Mouse (Mus musculus) adrenal gland, postnatal 4 days (tissue): Measurements from ENCODE around the gene Fbln2. TPM values are rescaled to one million over a fixed set of nuclear protein-coding genes. Genes with fewer than 3 reads are reported as not detected.

Source experiments
- DNase-seq, 2 experiments: peaks; one replicate each; pipeline ENCODE4 v3.0.0; 2021 to 2022; ENCODE audit warnings: low spot score in 2 of 2, mixed read lengths in 2 of 2
- total RNA-seq, 2 experiments: library from RNA; stranded (reverse); gene quantifications; 2 replicates each; pipeline ENCODE4 v1.2.3; 2021

Gene Fbln2
- total RNA-seq, 2 experiments from 2014 or later, result 71.7 to 73.5 TPM

DNA sequence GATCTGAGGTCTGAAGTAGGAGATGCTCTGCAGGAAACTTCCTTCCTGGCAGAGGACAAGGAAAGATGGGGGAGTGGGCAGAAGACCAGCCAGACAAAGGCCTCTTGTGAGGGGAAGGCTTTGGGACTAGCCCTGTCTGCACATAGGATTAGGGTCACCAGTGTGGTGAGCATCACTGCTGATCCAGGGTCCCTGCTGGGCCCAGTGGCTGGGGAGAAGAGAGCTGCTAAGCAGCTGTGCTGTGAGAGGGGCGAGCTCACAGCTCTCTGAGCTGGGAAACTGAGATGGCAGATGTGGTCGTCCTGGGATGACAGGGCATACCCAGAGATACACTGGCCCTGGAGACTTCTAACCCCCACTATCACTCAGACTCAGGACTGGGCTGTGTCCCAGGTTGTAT lies 20.8 kb upstream of the Fbln2 start:
- no peak for DNase-seq

- no peak for DNase-seq
Observed at GRCm38 (mm10) chr6:91192421-91192820, 19.8 kb upstream of the Fbln2 start.

GRCm38 (mm10) chr6:91192851-91193545 lies 19.3 kb upstream of the Fbln2 start:
- no peak for DNase-seq

DNA sequence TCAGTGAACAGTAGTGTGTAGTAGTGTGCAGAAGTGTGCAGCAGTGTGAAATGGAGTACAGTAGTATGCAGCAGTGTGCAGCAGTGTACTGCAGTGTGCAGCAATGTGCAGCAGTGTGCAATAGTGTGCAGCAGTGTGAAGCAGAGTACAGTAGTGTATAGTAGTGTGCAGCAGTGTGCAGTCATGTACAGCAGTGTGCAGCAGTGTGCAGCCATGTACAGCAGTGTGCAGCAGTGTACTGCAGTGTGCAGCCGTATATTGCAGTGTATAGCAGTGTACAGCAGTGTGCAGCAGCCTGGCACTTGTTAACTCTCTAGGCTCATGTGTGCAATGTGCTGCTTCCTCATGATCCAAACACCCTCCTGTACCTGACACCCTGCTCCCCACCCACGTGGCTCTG lies 13.8 kb upstream of the Fbln2 start:
- DNase-seq, result no peak

DNA sequence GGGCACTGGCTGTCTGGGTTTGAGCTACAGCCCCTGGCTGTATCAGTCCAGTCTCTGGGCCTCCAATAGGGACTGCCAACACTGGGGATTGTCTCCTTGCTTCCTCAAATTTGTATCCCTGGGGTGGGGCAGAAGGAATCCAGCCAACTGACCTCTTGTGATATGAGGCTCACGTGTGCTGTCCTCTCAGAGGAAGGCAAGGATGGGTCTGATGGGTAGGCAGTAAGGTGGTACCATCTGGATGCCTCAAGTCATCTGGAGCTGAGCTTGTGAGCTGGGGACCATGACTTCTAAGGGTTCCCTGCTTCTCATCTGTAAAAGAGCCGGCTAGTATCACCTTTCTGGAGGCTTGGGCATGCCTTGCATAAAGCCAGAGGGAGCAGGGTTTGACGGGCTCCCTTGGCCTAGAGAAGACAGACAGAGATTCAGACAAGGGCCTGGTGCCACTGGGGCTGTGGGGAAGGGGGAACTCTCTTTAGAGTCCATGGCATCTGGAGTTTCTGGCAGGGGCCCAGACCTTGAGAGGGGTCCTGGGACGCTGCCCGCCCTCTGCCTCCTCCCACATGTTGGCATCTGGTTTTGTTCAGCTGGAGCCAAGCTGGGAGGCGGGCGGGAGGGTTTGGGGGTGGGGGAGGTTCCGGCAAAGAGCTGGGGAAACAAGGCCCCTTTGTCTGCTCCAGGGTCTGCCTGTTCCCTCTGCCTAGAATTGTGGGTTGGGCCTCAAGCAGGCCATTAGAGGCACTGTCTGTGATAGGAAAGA lies 11.6 kb upstream of the Fbln2 start:
- DNase-seq, result no peak

- no peak for DNase-seq
Observed at GRCm38 (mm10) chr6:91201881-91202341, 10.3 kb upstream of the Fbln2 start.

- no peak for DNase-seq
Observed at GRCm38 (mm10) chr6:91202571-91202970, 9.7 kb upstream of the Fbln2 start.

- DNase-seq, result no peak
Observed at GRCm38 (mm10) chr6:91205346-91205745, 6.9 kb upstream of the Fbln2 start.

DNA sequence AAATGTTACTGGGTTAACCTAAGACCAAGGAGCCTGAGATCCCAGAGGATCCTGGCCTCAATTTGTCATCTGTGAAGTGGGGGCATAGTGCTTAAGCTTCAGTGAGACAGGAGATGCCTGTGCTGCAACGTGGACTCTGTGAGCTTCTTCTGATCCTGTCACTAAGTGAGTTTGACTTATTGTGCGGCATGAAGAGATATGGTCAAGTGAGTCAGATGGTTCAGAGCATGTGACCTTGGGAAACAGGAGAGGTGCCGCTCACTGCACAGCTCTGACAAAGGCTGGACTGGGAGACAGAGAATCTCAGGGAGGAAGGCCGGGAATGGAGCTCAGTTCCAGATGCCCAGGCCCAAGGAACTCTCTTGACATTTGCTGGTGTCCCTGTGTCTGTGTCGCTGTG lies 6.5 kb upstream of the Fbln2 start:
- DNase-seq, result no peak

- DNase-seq, result no peak
Observed at GRCm38 (mm10) chr6:91207491-91207890, 4.8 kb upstream of the Fbln2 start.

DNA sequence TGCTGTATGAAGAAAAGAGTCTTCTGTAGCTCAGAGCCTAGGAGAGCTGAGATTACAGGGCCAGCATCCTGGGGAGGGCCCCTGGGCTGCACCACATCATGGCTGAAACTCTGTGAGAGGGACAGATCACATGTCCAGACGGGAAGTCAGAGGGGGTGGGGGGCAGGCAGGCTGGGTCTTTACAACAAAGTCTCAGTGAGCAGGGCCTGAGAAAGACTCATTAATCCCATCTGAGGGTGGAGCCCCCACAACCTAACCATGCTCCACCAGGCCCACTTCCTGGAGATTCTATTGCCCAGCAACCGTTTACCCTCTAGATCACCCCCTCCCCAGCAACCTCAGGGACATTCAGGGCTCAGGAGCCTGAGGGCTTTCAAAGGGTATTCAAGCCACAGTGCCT lies 2.5 kb upstream of the Fbln2 start:
- no peak for DNase-seq

DNA sequence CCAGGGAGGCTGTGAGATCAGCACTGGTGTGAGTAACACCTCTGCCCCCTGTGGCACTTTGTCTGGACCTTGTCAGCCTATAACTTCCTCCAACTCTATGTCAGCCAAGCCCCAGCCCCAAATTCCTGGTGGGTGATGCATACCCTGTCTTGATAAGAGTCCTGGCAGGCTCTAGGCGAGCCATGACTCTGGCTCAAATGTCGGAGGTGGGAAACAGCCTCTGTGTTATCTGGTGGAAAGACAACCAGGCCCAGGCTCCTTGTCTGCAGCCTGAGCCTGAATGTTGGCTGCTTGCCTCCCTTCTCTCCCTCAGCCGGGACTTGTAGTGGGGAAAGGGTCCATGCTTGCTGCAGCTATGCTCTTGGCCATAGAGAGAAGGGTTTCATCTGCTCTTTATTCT lies 1.4 kb upstream of the Fbln2 start:
- DNase-seq, result no peak

DNA sequence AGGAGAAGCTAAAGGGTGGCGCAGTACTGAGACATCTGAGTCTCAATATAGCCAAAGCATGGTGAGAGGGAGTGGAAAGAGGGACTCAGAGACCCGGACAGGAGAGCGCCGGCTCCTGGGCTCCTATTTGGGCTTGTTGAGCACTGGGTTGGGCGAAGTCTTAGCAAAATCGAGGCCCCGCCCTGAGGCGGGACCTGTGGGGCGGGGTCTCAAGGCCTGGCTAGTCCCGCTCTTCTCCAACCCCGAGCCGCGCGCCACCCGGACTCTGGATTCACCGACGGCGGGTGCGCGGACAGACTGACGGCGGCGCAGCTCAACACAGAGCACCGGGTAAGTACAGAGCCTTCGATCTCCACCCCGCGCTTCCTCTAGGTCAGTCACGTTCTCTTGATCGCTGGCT lies 316 bp downstream of the Fbln2 start:
- no peak for DNase-seq

GRCm38 (mm10) chr6:91213287-91214218 lies 1.3 kb downstream of the Fbln2 start:
- no peak for DNase-seq

DNA sequence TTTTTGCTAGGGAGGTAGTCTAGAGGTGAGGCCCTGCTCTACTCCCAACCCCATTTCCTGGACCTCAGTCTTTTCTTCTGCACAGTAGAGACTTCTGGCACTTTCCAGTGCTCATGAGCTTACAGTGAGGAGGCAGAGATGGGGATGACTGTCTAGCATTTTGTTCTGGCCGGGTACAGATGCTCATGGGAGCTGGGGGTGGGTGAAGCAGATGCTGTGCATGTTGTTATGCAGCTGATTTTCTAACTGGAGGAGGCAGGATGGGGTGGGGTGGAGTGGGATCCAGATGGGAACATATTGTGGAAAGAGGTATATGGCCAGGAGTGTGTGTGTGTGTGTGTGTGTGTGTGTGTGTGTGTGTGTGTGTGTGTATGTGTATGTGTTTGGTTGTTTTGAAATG lies 3.2 kb downstream of the Fbln2 start:
- DNase-seq, result no peak

DNA sequence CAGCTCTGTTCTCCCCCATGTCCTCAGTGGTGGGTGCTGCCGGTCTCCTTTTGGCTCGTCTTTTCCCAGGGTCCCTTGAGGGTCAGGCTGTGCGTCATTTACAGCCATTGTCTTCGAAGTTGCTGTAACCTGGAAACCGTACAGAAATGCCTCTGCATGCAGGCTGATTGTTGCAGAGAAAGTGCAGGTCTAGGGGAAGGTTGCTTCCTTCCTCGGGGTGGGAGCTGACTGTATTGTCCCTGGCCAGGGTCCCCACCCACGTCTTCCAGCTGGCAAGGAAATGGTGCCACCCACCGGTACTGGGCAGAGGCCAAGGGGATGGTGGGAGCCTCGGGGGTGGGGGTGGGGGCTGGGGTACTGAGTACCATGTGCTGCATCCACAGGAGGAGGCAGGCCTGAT lies 6.2 kb downstream of the Fbln2 start:
- DNase-seq, result no peak

- no peak for DNase-seq
Observed at GRCm38 (mm10) chr6:91218871-91219270, 6.6 kb downstream of the Fbln2 start.

- DNase-seq, result no peak
Observed at GRCm38 (mm10) chr6:91220062-91220461, 7.8 kb downstream of the Fbln2 start.

DNA sequence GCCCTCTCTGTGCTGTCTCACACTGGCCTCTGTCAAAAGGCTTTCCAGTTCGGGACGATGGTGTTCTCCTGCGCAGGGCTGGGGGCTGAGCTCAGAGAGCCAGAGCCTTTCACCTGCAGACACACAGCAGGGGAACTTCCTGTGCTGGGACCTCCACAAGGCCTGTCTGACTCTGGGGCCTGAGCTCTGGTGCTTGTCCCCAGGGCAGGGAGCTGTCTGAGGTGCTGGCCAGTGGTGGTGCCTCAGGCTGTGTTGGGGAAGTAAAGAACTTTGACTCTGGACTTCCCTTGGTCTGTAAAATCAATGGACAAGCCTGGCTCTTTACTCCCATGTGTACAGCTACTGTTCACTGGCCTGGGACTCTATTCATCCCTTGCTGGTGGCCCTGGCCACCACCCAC lies 8.8 kb downstream of the Fbln2 start:
- no peak for DNase-seq

DNA sequence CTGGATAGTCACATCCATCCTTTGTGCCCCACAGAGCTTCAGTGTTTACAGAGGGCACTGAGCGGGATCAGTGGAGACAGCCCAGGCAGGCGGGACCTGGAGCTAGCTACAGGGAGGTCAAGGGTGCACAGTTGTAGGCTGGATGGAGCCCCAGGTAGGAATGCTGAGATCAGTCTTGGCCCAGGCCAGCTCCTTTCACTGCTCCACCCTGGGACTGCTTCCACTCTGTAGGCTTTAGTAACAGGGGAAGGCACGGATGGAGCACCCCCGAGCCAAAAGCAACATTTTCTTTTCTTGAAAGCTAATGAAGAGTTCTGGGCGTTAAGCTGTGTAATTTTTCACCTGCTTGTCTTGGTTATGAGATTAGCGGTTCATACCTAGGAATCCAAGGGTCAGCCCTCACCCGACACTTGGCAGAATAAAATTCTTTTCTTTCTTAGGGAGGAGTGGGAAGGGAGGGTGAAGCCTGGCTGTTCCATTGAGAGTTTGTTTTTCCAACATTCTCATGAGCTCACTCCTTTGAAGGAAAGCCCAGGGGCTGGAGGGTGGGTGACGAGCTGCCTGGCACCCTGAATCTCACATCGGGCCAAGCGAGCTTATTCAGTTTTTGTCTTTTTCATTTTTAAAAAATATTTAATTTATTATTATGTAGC lies 10.6 kb downstream of the Fbln2 start:
- no peak for DNase-seq

DNA sequence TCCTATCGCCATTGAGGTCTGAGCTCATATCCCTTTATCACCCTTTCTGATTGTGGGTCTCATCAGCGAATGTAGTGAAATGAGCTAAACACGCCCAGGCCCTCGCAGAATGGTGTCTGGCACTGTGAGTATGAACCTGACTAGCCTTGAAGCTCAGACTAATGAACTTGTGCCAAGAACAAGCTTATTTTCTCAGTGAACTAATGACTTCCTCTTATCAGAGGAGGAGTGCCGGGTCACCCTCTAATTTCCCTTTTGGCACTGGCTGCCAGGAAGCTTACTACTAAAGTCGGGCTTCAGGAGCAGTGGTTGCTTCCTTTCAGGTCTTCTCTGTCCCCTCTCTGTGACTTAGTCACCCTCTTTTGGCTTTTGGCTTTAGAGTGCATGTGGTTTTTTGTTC lies 12.7 kb downstream of the Fbln2 start:
- no peak for DNase-seq
